Mouse (Mus musculus) hindbrain, embryonic 11.5 days (tissue): ENCODE data around the gene Dmac2. TPM values are rescaled to one million over a fixed set of nuclear protein-coding genes. Genes with fewer than 3 reads are reported as not detected.

Experiments used
- ATAC-seq: fragments of 200-750 bp; cut with Nextera tagmentation; 2 replicates; pipeline ENCODE4 v1.8.0; 2017; ENCODE audit warnings: mild to moderate bottlenecking, moderate TSS enrichment, moderate library complexity; ENCODE audit not compliant: low FRiP score
- DNase-seq: peaks from one replicate; pipeline ENCODE4 v3.0.0-alpha.2; 2015; ENCODE audit warnings: low spot score
- H3K27ac ChIP-seq: fragments of 300-500 bp; sonication (generic); 2 replicates; pipeline ENCODE4 v1.5.1; 2014; ENCODE audit warnings: mild to moderate bottlenecking, low read depth, low read length
- H3K27me3 ChIP-seq: fragments of 300-500 bp; sonication (generic); 2 replicates; pipeline ENCODE4 v1.6.1; 2014; ENCODE audit warnings: mild to moderate bottlenecking, low read length, moderate library complexity, mixed read lengths; ENCODE audit not compliant: control insufficient read depth, insufficient read depth
- H3K36me3 ChIP-seq: fragments of 300-500 bp; sonication (generic); 2 replicates; pipeline ENCODE4 v1.6.1; 2014; ENCODE audit warnings: mild to moderate bottlenecking, low read length, moderate library complexity, mixed read lengths; ENCODE audit not compliant: control insufficient read depth, insufficient read depth
- H3K4me1 ChIP-seq: fragments of 300-500 bp; sonication (generic); replicated peaks from 2 replicates; pipeline ENCODE4 v1.6.1; 2014; ENCODE audit warnings: low read length, mixed read lengths; ENCODE audit not compliant: control insufficient read depth, insufficient read depth
- H3K4me2 ChIP-seq: fragments of 300-500 bp; sonication (generic); replicated peaks from 2 replicates; pipeline ENCODE4 v1.6.1; 2014; ENCODE audit warnings: mild to moderate bottlenecking, low read depth, low read length
- H3K4me3 ChIP-seq: fragments of 300-500 bp; sonication (generic); 2 replicates; pipeline ENCODE4 v1.5.1; 2014; ENCODE audit warnings: low read depth, low read length
- H3K9ac ChIP-seq: fragments of 300-500 bp; sonication (generic); 2 replicates; pipeline ENCODE4 v1.6.1; 2014; ENCODE audit warnings: low read depth, low read length
- H3K9me3 ChIP-seq: fragments of 300-500 bp; sonication (generic); 2 replicates; pipeline ENCODE4 v1.6.1; 2016; ENCODE audit warnings: low read length; ENCODE audit not compliant: control insufficient read depth
- WGBS: fragments of 180-500 bp; shearing (Covaris S2); extraction: QIAGEN DNeasy Blood & Tissue Kit; methylation state at CpG from one replicate; pipeline ENCODE4 v1.1.7; 2014; 5-methylcytosine and 5-hydroxymethylcytosine counted together
- polyA plus RNA-seq: library from polyadenylated mRNA; unstranded; fragments of >200 nt; fragmentation: Nextera tagmentation; extraction: Ambion mirVana; gene quantifications from 2 replicates; pipeline ENCODE4 v1.2.1, GENCODE M21; 2014

Dmac2 gene
- polyA plus RNA-seq, 1 experiment from 2014 or later: 25.1 TPM

DNA sequence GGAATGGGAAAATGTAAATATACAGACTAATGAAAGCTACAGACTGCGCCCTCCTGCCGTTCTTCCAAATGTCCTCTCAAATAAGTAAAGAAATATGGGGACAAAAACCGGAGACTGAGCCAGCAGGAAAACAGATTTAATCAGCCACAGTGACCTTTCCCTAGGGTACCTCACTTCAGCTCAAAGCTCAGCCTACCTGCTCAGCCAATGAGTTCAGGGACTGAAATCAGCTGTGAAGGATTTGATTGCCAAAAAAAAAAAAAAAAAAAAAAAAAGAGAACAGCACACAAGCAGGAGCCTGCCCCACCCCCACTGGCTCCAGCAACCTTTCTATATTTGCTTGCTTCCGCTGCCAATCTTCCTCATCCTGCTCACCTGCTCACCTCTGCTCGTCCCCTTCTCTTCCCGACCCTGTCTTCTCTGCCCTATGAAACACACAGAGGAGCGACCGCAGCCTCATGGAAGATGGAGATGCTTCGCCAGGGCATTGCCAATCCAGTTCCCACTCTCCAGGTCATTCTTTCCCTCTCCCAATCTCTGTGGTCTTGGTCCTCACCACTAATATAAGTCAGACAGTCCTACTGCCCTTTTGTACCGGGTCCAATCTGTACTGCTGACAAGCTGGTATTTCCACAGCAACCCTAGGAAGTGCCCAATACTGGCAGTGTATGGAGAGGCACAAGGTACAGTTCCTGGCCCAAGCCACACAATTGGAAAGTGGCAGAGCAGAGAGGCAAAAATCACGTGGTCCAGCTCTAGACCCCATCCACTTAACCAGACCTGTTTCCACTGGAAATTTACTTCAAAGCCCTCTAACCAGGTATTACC is 36.6 kb downstream of the Dmac2 start:
- no peak for DNase-seq
- no peaks in the 10 kb centered on the region for H3K9me3 ChIP-seq
- WGBS: 78% methylated on average over 11 of the region's 11 CpGs

DNA sequence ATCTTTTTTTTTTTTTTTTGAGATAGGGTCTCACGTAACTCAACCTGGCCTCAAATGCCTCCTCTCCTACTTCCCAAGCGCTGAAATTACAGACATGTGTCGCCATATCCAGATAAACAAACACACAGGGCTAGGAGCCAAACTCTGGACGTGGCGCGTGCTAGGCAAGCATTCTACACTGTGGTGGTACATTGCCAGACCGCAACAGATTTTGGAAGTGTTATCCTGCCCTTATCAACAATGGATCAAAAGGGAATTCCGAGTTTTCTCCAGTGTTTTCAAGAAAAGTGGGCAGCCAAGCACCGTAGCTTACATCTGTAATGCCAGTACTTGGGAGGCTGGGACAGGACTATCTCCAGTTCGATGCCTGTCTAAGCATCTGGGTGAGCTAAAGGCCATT is 38.6 kb downstream of the Dmac2 start:
- Histone ChIP-seq H3K9ac (no peak overlapping the region; the same call in 1 of the 2 replicates), H3K36me3 (no peaks in the 10 kb centered on the region), H3K4me2 (peak overlapping the region; percentile 45), H3K27ac (no peak overlapping the region), H3K4me3 (peak overlapping the region; percentile 67), H3K27me3 (no peaks in the 10 kb centered on the region), H3K4me1 (0 out of 2 replicates have a peak, but pooled peaks cover 3% of the 10 kb centered on the region), H3K9me3 (no peaks in the 10 kb centered on the region)
- ATAC-seq (no peak), DNase-seq (peak; percentile 3)
- WGBS: 40% methylated on average over 10 of the region's 10 CpGs

More for the DNA sequence above, 36.6 kb downstream of the Dmac2 start:
- Histone ChIP-seq H3K9ac (no peak overlapping the region), H3K4me2 (no peak overlapping the region), H3K4me1 (0 out of 2 replicates have a peak, but pooled peaks cover 3% of the 10 kb centered on the region), H3K27me3 (no peaks in the 10 kb centered on the region), H3K4me3 (no peak overlapping the region), H3K27ac (no peak overlapping the region), H3K36me3 (no peaks in the 10 kb centered on the region)
- no peak for ATAC-seq

DNA sequence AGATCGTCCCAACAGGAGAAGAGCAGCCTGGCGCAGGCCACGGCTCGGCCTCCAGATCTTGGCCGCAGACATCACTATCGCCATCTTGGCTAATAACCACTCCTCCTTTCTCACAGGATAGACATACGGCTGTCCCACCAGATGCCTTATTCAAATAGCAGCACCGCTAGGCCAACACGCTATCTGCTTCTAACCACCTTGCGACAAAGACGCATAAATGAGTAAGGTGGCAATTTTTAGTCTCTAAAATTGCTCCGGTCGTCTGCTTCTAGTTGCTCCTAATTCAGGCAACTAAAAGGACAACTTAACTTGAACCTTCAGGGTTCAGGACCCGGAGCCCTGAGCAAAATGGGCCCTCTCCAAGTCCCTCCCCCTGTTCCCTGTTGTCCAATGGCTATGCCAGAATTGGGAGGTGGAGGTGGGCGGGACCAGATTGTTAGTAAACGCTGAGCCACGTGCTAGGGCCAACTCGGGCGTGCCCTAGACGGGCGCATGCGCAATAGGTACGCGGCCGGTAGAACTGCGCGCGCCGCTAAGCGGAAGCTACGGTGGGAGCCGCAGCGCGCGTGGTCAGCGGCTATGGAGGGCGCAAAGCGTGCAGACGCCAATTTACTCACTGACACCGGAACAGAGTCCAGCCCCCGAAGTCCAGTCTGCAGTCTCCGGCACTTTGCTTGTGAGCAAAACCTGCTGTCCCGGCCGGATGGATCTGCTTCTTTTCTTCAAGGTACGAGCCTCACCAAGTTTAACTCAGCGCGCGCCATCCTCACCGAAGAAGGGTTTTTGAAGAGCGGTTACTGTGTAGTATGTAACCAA is 39.7 kb downstream of the Dmac2 start, which contains the start of the genes Bckdha and Exosc5:
Bckdha (minus strand) TSS at position 325 of the 816 bp plus-strand sequence.
Exosc5 (plus strand) TSS at position 508 of the 816 bp plus-strand sequence.
- Histone ChIP-seq H3K4me2 (peak within 1 kb of the TSS; percentile 68), H3K4me1 (0 out of 2 replicates have a peak, but pooled peaks cover 3% of the 10 kb centered on the region), H3K9me3 (no peaks in the 10 kb centered on the region), H3K9ac (peak within 1 kb of the TSS; percentile 69), H3K36me3 (no peaks in the 10 kb centered on the region), H3K4me3 (peak within 1 kb of the TSS; percentile 67), H3K27ac (no peak within 1 kb of the TSS), H3K27me3 (no peaks in the 10 kb centered on the region)
- ATAC-seq (peak; percentile 100), DNase-seq (peak; percentile 100)
- 0% methylated on average over 50 of the region's 50 CpGs for WGBS

DNA sequence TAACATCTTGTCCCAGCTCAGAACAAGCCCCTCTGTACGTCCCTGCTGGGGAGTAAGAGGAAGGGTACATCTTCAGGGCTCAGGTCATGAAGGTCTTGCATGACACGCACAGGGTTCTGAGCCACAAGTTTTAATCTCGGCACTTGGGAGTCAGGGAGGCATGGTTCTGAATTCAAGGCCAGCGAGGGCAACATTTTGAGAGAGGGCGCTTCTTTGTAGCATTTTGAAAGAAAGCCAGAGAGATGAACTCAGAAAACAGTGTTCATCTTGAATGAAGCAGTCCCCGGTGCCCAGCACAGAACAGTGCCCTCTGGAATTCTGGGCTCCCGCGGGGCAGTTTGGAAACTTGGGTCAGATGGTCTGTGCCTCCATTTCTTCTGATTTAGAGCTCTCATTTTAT is 47.2 kb downstream of the Dmac2 start:
- ATAC-seq: no peak
- Histone ChIP-seq H3K4me2 (no peak overlapping the region), H3K9me3 (no peaks in the 10 kb centered on the region), H3K4me1 (no peaks in the 10 kb centered on the region), H3K27me3 (no peaks in the 10 kb centered on the region), H3K36me3 (no peaks in the 10 kb centered on the region), H3K9ac (no peak overlapping the region), H3K4me3 (no peak overlapping the region), H3K27ac (no peak overlapping the region)
- WGBS: 94% methylated on average over 8 of the region's 8 CpGs
- no peak for DNase-seq

DNA sequence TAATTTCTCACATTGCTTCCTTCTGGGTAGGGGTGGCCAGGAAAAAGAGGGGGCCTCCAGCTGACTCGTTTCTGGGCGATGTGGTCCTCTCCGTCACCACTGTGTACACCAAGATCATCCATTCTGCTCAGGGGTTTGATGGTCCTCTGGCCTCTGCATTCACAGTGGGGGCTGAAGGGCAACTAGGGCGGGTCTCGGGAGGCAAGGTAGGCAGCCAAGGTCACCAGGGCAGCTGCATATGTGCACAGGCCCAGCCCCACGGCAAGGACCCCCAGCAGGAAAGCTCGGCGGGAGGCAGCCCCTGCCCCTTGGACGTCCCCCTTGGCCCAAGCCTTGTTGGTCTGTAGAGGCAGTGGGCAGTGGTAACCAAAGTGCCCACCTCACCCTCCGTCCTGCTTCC is 49.9 kb downstream of the Dmac2 start:
- Histone ChIP-seq H3K9me3 (no peaks in the 10 kb centered on the region), H3K27me3 (peaks cover 9% of the 10 kb centered on the region), H3K9ac (no peak overlapping the region), H3K27ac (no peak overlapping the region), H3K4me1 (no peaks in the 10 kb centered on the region), H3K4me3 (no peak overlapping the region), H3K4me2 (no peak overlapping the region), H3K36me3 (no peaks in the 10 kb centered on the region)
- 84% methylated on average over 10 of the region's 10 CpGs for WGBS
- no peak for DNase-seq
- no peak for ATAC-seq

DNA sequence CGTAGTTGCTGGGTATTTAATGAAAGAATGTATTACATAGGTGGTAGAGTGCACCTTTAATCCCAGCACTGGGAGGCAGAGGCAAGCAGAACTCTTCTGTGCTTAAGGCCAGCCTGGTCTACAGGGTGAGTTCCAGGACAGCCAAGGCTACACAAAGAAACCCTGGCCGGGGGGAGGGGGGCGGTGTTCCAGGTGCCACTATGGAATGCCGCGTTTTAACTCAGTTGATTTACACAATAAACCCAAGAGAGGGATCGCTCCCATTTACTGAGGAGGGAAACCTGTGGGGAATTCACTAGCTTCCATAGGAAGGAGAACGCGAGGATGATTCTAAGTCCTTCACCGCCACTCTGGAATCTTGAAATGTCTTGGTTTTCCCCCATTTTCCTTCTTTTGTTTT is 50.4 kb downstream of the Dmac2 start:
- Histone ChIP-seq H3K4me1 (no peaks in the 10 kb centered on the region; the same call in 1 of the 2 replicates), H3K27ac (no peak overlapping the region), H3K9ac (no peak overlapping the region), H3K4me2 (no peak overlapping the region), H3K27me3 (peaks cover 14% of the 10 kb centered on the region), H3K36me3 (no peaks in the 10 kb centered on the region), H3K9me3 (no peaks in the 10 kb centered on the region), H3K4me3 (no peak overlapping the region)
- DNase-seq (no peak), ATAC-seq (no peak)
- 85% methylated on average over 9 of the region's 9 CpGs for WGBS

DNA sequence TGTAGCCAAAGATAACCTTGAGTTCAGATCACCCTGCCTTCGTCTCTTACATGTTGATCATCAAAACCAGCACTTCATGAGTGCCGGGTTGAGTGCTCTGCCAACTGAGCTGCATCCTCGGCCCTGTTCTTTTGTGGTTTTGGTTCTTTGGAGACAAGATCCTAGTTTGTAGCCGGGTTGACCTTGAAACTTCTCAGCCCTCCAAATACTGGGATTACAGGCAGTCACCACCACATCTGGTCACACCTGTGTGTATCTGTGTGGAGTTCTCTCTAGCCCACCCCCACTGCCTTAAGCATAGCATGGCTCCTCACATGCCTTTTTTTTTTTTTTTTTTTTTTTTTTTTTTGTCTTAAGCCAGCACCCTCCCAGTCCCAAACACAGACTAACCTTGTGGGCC is 50.9 kb downstream of the Dmac2 start:
- no peak for DNase-seq
- ATAC-seq: no peak

DNA sequence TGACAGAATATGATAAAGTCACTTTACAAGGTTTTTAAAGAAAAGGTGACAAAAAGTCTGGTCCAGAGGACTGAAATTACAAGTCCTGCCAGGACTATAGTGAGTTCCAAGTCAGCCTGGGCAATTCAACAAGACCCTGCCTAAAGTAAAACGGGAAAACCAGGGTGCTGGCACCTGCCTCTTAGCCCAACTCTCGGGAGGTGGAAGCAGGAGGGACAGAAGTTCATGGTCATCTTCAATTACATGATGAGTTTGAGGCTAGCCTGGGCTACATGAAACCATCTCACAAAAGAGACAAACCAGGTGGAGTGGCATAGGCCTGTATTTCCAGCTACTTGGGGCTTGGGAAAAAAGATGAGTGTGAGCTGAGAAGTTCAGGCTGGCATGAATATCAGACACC is 52.5 kb downstream of the Dmac2 start:
- ATAC-seq: no peak
- Histone ChIP-seq H3K4me2 (no peak overlapping the region), H3K4me1 (no peaks in the 10 kb centered on the region; the same call in 1 of the 2 replicates), H3K9me3 (no peaks in the 10 kb centered on the region), H3K9ac (no peak overlapping the region), H3K27ac (no peak overlapping the region), H3K36me3 (no peaks in the 10 kb centered on the region), H3K27me3 (peaks cover 31% of the 10 kb centered on the region), H3K4me3 (no peak overlapping the region)
- no peak for DNase-seq
- 64% methylated on average over 2 of the region's 2 CpGs for WGBS

More for the DNA sequence above, 50.9 kb downstream of the Dmac2 start:
- no peak overlapping the region for H3K9ac ChIP-seq
- H3K27ac ChIP-seq: no peak overlapping the region
- H3K4me2 ChIP-seq: no peak overlapping the region
- no peaks in the 10 kb centered on the region for H3K9me3 ChIP-seq
- no peaks in the 10 kb centered on the region for H3K36me3 ChIP-seq
- H3K4me3 ChIP-seq: no peak overlapping the region
- peaks cover 19% of the 10 kb centered on the region for H3K27me3 ChIP-seq
- WGBS: 93% methylated on average over 4 of the region's 4 CpGs
- H3K4me1 ChIP-seq: no peaks in the 10 kb centered on the region; the same call in 1 of the 2 replicates
